Mouse (Mus musculus) MEL (cell line): Measurements from ENCODE around the gene Dnttip2. TPM values are rescaled to one million over a fixed set of nuclear protein-coding genes. Genes with fewer than 3 reads are reported as not detected.
A peak's percentile ranks its signal among the peaks of the same experiment; 100 is the strongest.

Experiments used
- DNase-seq: peaks from one replicate; pipeline ENCODE4 v3.0.0; 2011; ENCODE audit warnings: low read depth, low spot score
- H3K27ac ChIP-seq: 2 replicates; pipeline ENCODE4 v1.5.1; 2012; ENCODE audit warnings: low read depth, mild to moderate bottlenecking, control low read depth, low read length, moderate library complexity; ENCODE audit not compliant: control insufficient read depth
- H3K27me3 ChIP-seq, 2 experiments: fragments of 150-350 bp in 1 of 2; sonication (generic) in 1 of 2; 2 replicates each; pipeline ENCODE4 v1.6.1; 2012; ENCODE audit warnings: low read length in 2 of 2, mild to moderate bottlenecking in 2 of 2, improper control_type of control experiment in 1 of 2, moderate library complexity in 1 of 2; ENCODE audit not compliant: insufficient read depth in 2 of 2, control insufficient read depth in 1 of 2
- H3K36me3 ChIP-seq, 2 experiments: 2 replicates each; pipeline ENCODE4 v1.6.1; 2012 to 2014; ENCODE audit warnings: low read length in 2 of 2, improper control_type of control experiment in 1 of 2, inconsistent platforms in 1 of 2, mild to moderate bottlenecking in 1 of 2; ENCODE audit not compliant: insufficient read depth in 2 of 2, control insufficient read depth in 1 of 2
- H3K4me1 ChIP-seq, 2 experiments: fragments of 150-350 bp in 1 of 2; sonication (generic) in 1 of 2; 2 replicates each; pipeline ENCODE4 v1.6.1; 2012; ENCODE audit warnings: low read length in 2 of 2, improper control_type of control experiment in 1 of 2, mild to moderate bottlenecking in 1 of 2; ENCODE audit not compliant: insufficient read depth in 2 of 2, control insufficient read depth in 1 of 2
- H3K4me3 ChIP-seq, 2 experiments: fragments of 150-350 bp in 1 of 2; sonication (generic) in 1 of 2; 2 replicates each; pipeline ENCODE4 v1.5.1; 2012; ENCODE audit warnings: low read depth in 2 of 2, low read length in 2 of 2, mild to moderate bottlenecking in 2 of 2, moderate library complexity in 2 of 2, control low read depth in 1 of 2, improper control_type of control experiment in 1 of 2; ENCODE audit not compliant: control insufficient read depth in 1 of 2, insufficient read depth in 1 of 2
- H3K79me2 ChIP-seq: 2 replicates; pipeline ENCODE4 v1.6.1; 2012; ENCODE audit warnings: mild to moderate bottlenecking, low read length, moderate library complexity; ENCODE audit not compliant: control insufficient read depth, poor library complexity, insufficient read depth
- H3K9ac ChIP-seq: 2 replicates; pipeline ENCODE4 v1.6.1; 2012; ENCODE audit warnings: low read depth, mild to moderate bottlenecking, control low read depth, low read length, moderate library complexity; ENCODE audit not compliant: control insufficient read depth, poor library complexity, severe bottlenecking
- H3K9me3 ChIP-seq: fragments of 150-350 bp; sonication (generic); replicated peaks from 2 replicates; pipeline ENCODE4 v1.6.1; 2012; ENCODE audit warnings: mild to moderate bottlenecking, low read length, improper control_type of control experiment, moderate library complexity; ENCODE audit not compliant: insufficient read depth
- CHD1 ChIP-seq: IDR thresholded peaks from 2 replicates; pipeline ENCODE4 v1.6.1; 2012; ENCODE audit warnings: low read depth, mild to moderate bottlenecking, inconsistent platforms, low read length, improper control_type of control experiment
- ELF1 ChIP-seq: IDR thresholded peaks from 2 replicates; pipeline ENCODE4 v1.6.1; 2014; ENCODE audit warnings: low read depth, mild to moderate bottlenecking, inconsistent platforms, low read length, improper control_type of control experiment, moderate library complexity
- ETS1 ChIP-seq: IDR thresholded peaks from 2 replicates; pipeline ENCODE4 v1.6.1; 2012; ENCODE audit warnings: low read depth, mild to moderate bottlenecking, inconsistent platforms, low read length, improper control_type of control experiment, moderate library complexity
- GABPA ChIP-seq: IDR thresholded peaks from 2 replicates; pipeline ENCODE4 v1.6.1; 2012; ENCODE audit warnings: low read depth, mild to moderate bottlenecking, inconsistent platforms, low read length, improper control_type of control experiment, moderate library complexity
- JUND ChIP-seq: IDR thresholded peaks from 2 replicates; pipeline ENCODE4 v1.6.1; 2011; ENCODE audit warnings: low read depth, mild to moderate bottlenecking, improper control_type of control experiment, low read length
- MAFK ChIP-seq: IDR thresholded peaks from 2 replicates; pipeline ENCODE4 v1.6.1; 2011; ENCODE audit warnings: low read depth, mild to moderate bottlenecking, low read length, improper control_type of control experiment, borderline replicate concordance
- MAZ ChIP-seq: IDR thresholded peaks from 2 replicates; pipeline ENCODE4 v1.6.1; 2012; ENCODE audit warnings: low read depth, mild to moderate bottlenecking, inconsistent platforms, low read length, improper control_type of control experiment
- MEF2A ChIP-seq: IDR thresholded peaks from 2 replicates; pipeline ENCODE4 v1.6.1; 2014; ENCODE audit warnings: low read depth, mild to moderate bottlenecking, inconsistent platforms, low read length, improper control_type of control experiment; ENCODE audit not compliant: poor library complexity, insufficient replicate concordance, severe bottlenecking; ENCODE audit errors: extremely low read depth
- MXI1 ChIP-seq: IDR thresholded peaks from 2 replicates; pipeline ENCODE4 v1.6.1; 2011; ENCODE audit warnings: mild to moderate bottlenecking, low read depth, low read length, improper control_type of control experiment
- MYC ChIP-seq: IDR thresholded peaks from 2 replicates; pipeline ENCODE4 v1.6.1; 2011; ENCODE audit warnings: low read depth, mild to moderate bottlenecking, low read length, improper control_type of control experiment, moderate library complexity
- NELFE ChIP-seq: IDR thresholded peaks from 2 replicates; pipeline ENCODE4 v1.6.1; 2011; ENCODE audit warnings: low read depth, low read length, improper control_type of control experiment
- NRF1 ChIP-seq: IDR thresholded peaks from 2 replicates; pipeline ENCODE4 v1.6.1; 2014; ENCODE audit warnings: low read depth, mild to moderate bottlenecking, inconsistent platforms, low read length, improper control_type of control experiment, moderate library complexity; ENCODE audit not compliant: poor library complexity, insufficient read depth, severe bottlenecking
- RAD21 ChIP-seq: IDR thresholded peaks from 2 replicates; pipeline ENCODE4 v1.6.1; 2011; ENCODE audit warnings: mild to moderate bottlenecking, low read depth, low read length, improper control_type of control experiment
- SIN3A ChIP-seq: IDR thresholded peaks from 2 replicates; pipeline ENCODE4 v1.6.1; 2012; ENCODE audit warnings: low read length, improper control_type of control experiment, inconsistent platforms
- TBP ChIP-seq: IDR thresholded peaks from 2 replicates; pipeline ENCODE4 v1.8.0; 2011; ENCODE audit warnings: low read depth, low read length, improper control_type of control experiment
- UBTF ChIP-seq: IDR thresholded peaks from 2 replicates; pipeline ENCODE4 v1.6.1; 2012; ENCODE audit warnings: low read depth, mild to moderate bottlenecking, inconsistent platforms, low read length, improper control_type of control experiment, moderate library complexity, borderline replicate concordance; ENCODE audit not compliant: insufficient read depth
- USF1 ChIP-seq: IDR thresholded peaks from 2 replicates; pipeline ENCODE4 v1.6.1; 2014; ENCODE audit warnings: low read depth, mild to moderate bottlenecking, inconsistent platforms, low read length, improper control_type of control experiment, moderate library complexity
- USF2 ChIP-seq, 2 experiments: IDR thresholded peaks; 2 replicates each; pipeline ENCODE4 v1.6.1; 2011 to 2012; ENCODE audit warnings: improper control_type of control experiment in 2 of 2, low read length in 2 of 2, borderline replicate concordance in 1 of 2, inconsistent platforms in 1 of 2, low read depth in 1 of 2, mild to moderate bottlenecking in 1 of 2; ENCODE audit not compliant: insufficient read depth in 1 of 2
- ZC3H11A ChIP-seq: IDR thresholded peaks from 2 replicates; pipeline ENCODE4 v1.6.1; 2012; ENCODE audit warnings: low read depth, mild to moderate bottlenecking, inconsistent platforms, low read length, improper control_type of control experiment
- ZMIZ1 ChIP-seq: IDR thresholded peaks from 2 replicates; pipeline ENCODE4 v1.6.1; 2012; ENCODE audit warnings: low read depth, mild to moderate bottlenecking, inconsistent platforms, low read length, improper control_type of control experiment, moderate library complexity
- ZNF384 ChIP-seq: IDR thresholded peaks from 2 replicates; pipeline ENCODE4 v1.6.1; 2012; ENCODE audit warnings: low read depth, mild to moderate bottlenecking, inconsistent platforms, low read length, improper control_type of control experiment
- polyA plus RNA-seq, 2 experiments: library from polyadenylated mRNA; stranded (reverse) in 1 of 2; unstranded in 1 of 2; fragments of >175 nt in 1 of 2; fragments of >200 nt in 1 of 2; gene quantifications; 2 replicates each; pipeline versions ENCODE4 v1.2.1 to v1.2.4; 2012; ENCODE audit warnings: low replicate concordance in 2 of 2, low read depth in 1 of 2; ENCODE audit not compliant: insufficient read length in 2 of 2, insufficient read depth in 1 of 2, missing spikeins in 1 of 2
- total RNA-seq: library from RNA; depleted of rRNA; stranded (reverse); fragments of 300-350 nt; gene quantifications from 2 replicates; pipeline ENCODE4 v1.2.3, GENCODE M21; 2012

Dnttip2 gene
- total and polyA plus RNA-seq, 3 experiments = 84.4 to 90.5 TPM; not detected in 1

DNA sequence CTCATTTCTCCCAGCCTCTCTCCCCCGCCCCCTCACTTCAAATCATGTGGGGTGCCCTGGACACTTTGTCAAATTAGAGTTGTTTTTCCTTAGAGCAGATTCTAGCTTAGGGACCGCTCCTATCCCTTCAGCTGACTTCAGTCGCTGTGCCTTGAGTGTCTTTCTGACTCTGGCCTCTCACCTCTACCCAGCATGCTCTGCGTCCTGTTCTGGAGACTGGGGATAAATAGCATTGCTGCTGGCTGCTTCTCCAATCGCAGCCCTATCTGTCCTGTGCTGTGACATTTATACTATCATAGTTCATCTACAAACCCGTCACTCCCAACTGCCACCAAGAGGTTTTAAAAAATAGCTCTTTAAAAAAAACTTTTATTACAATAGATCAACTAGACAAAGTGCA lies 31.3 kb upstream of the Dnttip2 start (continued):
- 0 out of 2 replicates have a peak, but pooled peaks have one; percentile 25 for TF ChIP-seq TBP

DNA sequence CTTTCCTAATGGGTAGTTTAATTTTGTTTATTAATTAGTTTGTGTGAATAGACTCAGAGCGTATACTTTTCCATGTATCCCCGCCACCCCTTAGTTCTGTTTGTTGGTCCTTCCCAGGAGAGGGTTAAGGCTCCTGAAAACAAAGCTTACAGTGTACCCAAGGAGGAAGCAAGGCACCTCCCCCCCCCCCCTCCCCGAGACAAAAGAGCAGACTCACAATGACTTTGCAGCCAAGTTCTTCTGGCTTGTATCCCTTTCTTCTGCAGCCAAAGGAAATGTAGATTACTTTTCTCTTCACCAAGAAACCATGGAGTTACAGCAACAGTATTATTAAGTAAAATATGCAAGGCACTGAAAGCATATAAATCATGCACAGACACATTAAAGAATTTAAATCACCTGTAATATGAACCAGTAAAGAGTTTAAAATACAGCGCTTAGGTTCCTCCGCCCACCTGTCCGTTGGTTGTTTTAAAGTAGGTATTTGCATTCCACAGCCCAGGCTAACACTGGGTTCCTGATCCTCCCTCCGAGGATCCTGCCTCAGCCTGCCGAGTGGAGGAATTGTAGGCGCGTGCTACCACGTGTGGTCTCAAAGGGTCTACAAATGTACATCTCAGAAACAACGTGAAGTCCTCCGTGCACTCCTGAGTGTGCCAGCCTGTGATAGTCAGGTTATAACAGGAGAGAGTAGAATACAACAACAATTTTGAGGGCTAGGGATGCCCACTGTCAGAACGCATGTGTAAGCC lies 30.6 kb upstream of the Dnttip2 start:
- Histone ChIP-seq H3K9me3 (no peaks in the 10 kb centered on the region), H3K4me3 (peak overlapping the region; percentile 3 to 27; a peak in 3 of 4 replicates), H3K27me3 (no peaks in the 10 kb centered on the region), H3K36me3 (peaks cover 5 to 22% of the 10 kb centered on the region in 2 experiments), H3K79me2 (peaks cover 27% of the 10 kb centered on the region), H3K27ac (peak overlapping the region; percentile 71), H3K4me1 (peaks cover 7 to 9% of the 10 kb centered on the region in 2 experiments), H3K9ac (peak overlapping the region; percentile 43)
- TF ChIP-seq ETS1 (peak; percentile 59; the same call in 1 of the 2 replicates), MEF2A (no peak), ZC3H11A (no peak), NELFE (0 out of 2 replicates have a peak, but pooled peaks have one; percentile 14), GABPA (peak; percentile 92), JUND (no peak), ELF1 (0 out of 2 replicates have a peak, but pooled peaks have one; percentile 22), MAZ (no peak), USF1 (no peak), MAFK (no peak), MYC (0 out of 2 replicates have a peak, but pooled peaks have one; percentile 47), USF2 (IDR thresholded peaks at IDR 0.05; ENCODE audit: borderline replicate concordance in 1 of 2, insufficient read depth in 1 of 2, low read depth in 1 of 2, low read length in 2 of 2) (no peak), MXI1 (0 out of 2 replicates have a peak, but pooled peaks have one; percentile 15), UBTF (no peak)
- DNase-seq = peak; percentile 63

DNA sequence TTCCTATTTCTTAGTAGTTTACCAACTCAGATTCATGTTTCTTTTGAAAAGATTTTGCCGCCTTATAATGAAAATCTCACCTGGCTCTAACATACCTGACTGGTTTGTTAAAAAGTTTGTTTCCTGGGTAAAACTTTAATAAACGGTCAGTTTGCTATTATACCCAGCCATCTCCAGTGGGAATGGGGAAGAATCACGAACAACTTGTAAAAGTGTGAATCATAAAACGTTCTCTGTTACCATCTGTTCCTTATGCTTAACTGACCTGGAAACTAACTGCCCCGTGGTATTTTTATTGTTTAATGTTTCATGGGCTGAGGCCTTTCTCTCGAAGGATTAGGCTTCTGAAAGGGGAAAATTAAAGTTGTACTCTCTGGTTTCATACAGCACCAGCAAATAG lies 29.4 kb upstream of the Dnttip2 start:
- H3K9me3 ChIP-seq = no peaks in the 10 kb centered on the region
- H3K4me3 ChIP-seq = peak overlapping the region; percentile 27 to 29
- H3K36me3 ChIP-seq = peaks cover 6 to 29% of the 10 kb centered on the region in 2 experiments
- no peaks in the 10 kb centered on the region for H3K27me3 ChIP-seq
- H3K79me2 ChIP-seq = peaks cover 36% of the 10 kb centered on the region
- no peak for DNase-seq
- H3K9ac ChIP-seq = peak overlapping the region; percentile 78
- peaks cover 9 to 15% of the 10 kb centered on the region in 2 experiments for H3K4me1 ChIP-seq
- TF ChIP-seq ZNF384 (0 out of 2 replicates have a peak, but pooled peaks have one; percentile 16), ZMIZ1 (peak; percentile 33; the same call in 1 of the 2 replicates), RAD21 (no peak), TBP (no peak), SIN3A (no peak), CHD1 (peak; percentile 94; the same call in 1 of the 2 replicates), ELF1 (no peak), MAFK (no peak), NRF1 (no peak)
- TF ChIP-seq, all 39 proteins: peak for 3
- H3K27ac ChIP-seq = peak overlapping the region; percentile 71
